Mouse (Mus musculus) forebrain, embryonic 13.5 days (tissue): ENCODE data around the gene Kank1. TPM values are rescaled to one million over a fixed set of nuclear protein-coding genes. Genes with fewer than 3 reads are reported as not detected.
"Not testable (repeated sequence)": the region's sequence is repeated elsewhere in the genome, so short reads cannot be mapped to it uniquely, and the experiment has no call there.

ENCODE experiments used
- ATAC-seq: fragments of 200-750 bp; cut with Nextera tagmentation; 2 replicates; pipeline ENCODE4 v1.8.0; 2017
- H3K27ac ChIP-seq: fragments of 300-500 bp; sonication (generic); 2 replicates; pipeline ENCODE4 v1.5.1; 2015; ENCODE audit warnings: inconsistent platforms, mild to moderate bottlenecking, moderate library complexity
- H3K27me3 ChIP-seq: fragments of 300-500 bp; sonication (generic); 2 replicates; pipeline ENCODE4 v1.6.1; 2015; ENCODE audit warnings: mild to moderate bottlenecking, inconsistent platforms
- H3K36me3 ChIP-seq: fragments of 300-500 bp; sonication (generic); 2 replicates; pipeline ENCODE4 v1.6.1; 2015; ENCODE audit warnings: mild to moderate bottlenecking, inconsistent platforms; ENCODE audit not compliant: poor library complexity, severe bottlenecking
- H3K4me1 ChIP-seq: fragments of 300-500 bp; sonication (generic); 2 replicates; pipeline ENCODE4 v1.6.1; 2015; ENCODE audit warnings: inconsistent platforms
- H3K4me2 ChIP-seq: fragments of 300-500 bp; sonication (generic); 2 replicates; pipeline ENCODE4 v1.6.1; 2015; ENCODE audit warnings: inconsistent platforms, mild to moderate bottlenecking, moderate library complexity
- H3K4me3 ChIP-seq: fragments of 300-500 bp; sonication (generic); 2 replicates; pipeline ENCODE4 v1.5.1; 2015; ENCODE audit warnings: mild to moderate bottlenecking, inconsistent platforms
- H3K9ac ChIP-seq: fragments of 300-500 bp; sonication (generic); 2 replicates; pipeline ENCODE4 v1.6.1; 2015; ENCODE audit warnings: mild to moderate bottlenecking, inconsistent platforms
- H3K9me3 ChIP-seq: fragments of 300-500 bp; sonication (generic); replicated peaks from 2 replicates; pipeline ENCODE4 v1.6.1; 2016; ENCODE audit warnings: inconsistent platforms
- WGBS: fragments of 180-500 bp; shearing (Covaris S2); methylation state at CpG from one replicate; pipeline ENCODE4 v1.1.7; 2015; 5-methylcytosine and 5-hydroxymethylcytosine counted together
- polyA plus RNA-seq: library from polyadenylated mRNA; unstranded; fragments of >200 nt; fragmentation: Nextera tagmentation; extraction: Ambion mirVana; gene quantifications from 2 replicates; pipeline ENCODE4 v1.2.1, GENCODE M21; 2015

Kank1 gene
- polyA plus RNA-seq, 1 experiment from 2014 or later, result 2.7 TPM

DNA sequence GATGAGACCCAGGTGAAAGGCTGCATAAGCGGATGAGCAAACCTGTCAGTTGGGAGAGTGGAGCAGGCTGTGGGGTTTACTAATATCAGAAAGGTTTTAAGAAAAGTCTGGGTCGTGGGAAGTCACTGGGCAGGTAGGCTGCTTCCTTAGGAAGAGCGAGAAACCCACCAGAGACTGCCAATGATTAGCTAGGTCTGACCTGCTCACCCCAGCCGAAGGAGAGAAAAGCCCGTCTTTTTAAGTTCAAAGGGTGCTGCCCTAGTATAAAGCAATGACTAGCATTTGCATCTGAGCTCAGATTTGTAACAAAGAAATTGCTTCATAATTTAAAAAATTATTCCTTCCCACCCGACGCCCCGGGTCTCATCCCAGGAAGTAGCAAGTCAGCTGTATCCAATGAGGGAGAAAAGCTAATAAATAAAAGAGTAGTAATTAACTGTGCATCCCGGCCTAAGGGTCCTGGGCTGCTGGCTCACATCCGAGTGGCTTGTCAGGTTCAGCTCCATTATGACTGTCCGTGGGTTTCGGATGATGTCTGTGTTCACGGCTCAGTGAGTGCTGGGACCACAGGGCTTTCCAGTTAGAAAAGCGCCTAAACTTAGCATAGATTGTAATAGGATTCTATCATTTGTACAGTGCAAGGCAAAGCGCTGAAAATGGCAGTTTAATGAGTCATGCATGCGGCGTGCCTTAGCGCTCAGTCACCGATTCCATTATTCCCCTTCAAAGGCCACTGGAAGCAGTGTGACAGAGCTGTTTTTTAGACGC, 225.0 kb downstream of the Kank1 start:
- Histone ChIP-seq H3K4me1 (peaks cover 13% of the 10 kb centered on the region; the same call in 1 of the 2 replicates), H3K4me2 (peak overlapping the region; percentile 24), H3K36me3 (no peaks in the 10 kb centered on the region), H3K27ac (no peak overlapping the region), H3K9ac (0 out of 2 replicates have a peak overlapping the region, but pooled peaks have one; percentile 6), H3K9me3 (0 out of 2 replicates have a peak, but pooled peaks cover 3% of the 10 kb centered on the region), H3K27me3 (no peaks in the 10 kb centered on the region), H3K4me3 (no peak overlapping the region)
- WGBS, result 41% methylated on average over 20 of the region's 20 CpGs
- ATAC-seq, result peak; percentile 82

DNA sequence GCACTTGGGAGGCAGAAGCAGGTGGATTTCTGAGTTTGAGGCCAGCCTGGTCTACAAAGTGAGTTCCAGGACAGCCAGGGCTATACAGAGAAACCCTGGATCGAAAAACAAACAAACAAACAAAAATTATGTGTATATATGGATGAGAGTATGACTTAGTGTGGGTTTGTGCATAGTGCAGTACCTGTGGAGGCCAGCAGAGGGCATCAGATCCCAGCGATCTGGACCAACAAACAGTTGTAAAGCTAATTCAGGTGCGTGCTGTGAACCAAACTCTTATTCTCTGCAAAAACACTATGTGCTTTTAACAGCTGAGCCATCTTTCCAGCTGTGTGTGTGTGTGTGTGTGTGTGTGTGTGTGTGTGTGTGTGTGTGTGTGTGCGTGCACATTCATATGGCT, 239.0 kb downstream of the Kank1 start:
- WGBS, result 62% methylated on average over 4 of the region's 4 CpGs
- not testable (repeated sequence) for H3K4me3 ChIP-seq, H3K9me3 ChIP-seq, H3K9ac ChIP-seq, H3K36me3 ChIP-seq, H3K4me2 ChIP-seq, H3K27ac ChIP-seq, H3K4me1 ChIP-seq, H3K27me3 ChIP-seq, ATAC-seq

DNA sequence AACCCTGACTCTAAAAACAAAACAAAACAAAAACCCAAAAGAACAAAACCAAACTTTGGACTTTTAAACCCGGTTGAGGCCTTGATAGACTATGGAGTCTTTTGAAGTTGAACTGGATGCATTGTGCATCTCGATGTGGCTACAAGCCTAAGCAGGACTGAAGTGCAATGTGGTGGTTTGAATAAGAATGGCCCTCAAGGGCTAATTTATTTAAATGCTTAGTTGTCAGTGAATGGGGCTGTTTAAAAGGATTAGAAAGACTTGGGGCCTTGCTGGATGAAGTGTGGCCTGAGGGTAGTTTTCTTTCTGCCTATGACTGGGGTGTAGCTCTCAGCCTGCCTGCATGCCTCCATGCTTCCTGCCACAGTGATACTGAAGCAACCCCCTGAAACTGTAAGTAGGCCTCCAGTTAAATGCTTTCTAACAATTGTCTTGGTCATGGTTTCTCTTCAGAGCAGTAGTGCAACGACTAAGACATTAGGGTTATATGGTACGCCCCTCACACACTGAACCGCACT, 242.4 kb downstream of the Kank1 start:
- Histone ChIP-seq H3K27me3 (no peaks in the 10 kb centered on the region), H3K27ac (no peak overlapping the region), H3K9ac (no peak overlapping the region), H3K36me3 (no peaks in the 10 kb centered on the region), H3K4me1 (no peaks in the 10 kb centered on the region), H3K4me2 (no peak overlapping the region), H3K4me3 (no peak overlapping the region), H3K9me3 (no peaks in the 10 kb centered on the region)
- 59% methylated on average over 5 of the region's 5 CpGs for WGBS
- no peak for ATAC-seq

DNA sequence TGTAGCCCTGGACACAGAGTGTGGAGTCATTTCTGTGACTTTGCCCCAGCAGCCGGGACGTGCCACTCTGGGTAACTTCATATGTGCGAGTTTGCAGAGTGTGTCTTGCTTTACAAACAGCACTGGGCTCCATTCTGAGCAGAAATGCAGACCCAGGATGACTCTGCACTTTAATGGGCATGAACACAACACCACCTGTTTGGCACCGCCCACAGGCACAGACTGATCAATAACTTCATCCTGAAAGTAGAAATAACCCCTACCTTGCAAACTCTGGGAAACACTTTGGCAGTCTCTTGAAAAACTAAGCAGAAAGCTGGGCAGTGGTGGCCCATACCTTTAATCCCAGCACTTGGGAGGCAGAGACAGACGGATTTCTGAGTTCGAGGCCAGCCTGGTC, 244.0 kb downstream of the Kank1 start:
- H3K4me3 ChIP-seq, result no peak overlapping the region
- H3K27me3 ChIP-seq, result peaks cover 2% of the 10 kb centered on the region
- H3K9me3 ChIP-seq, result no peaks in the 10 kb centered on the region
- no peaks in the 10 kb centered on the region for H3K4me1 ChIP-seq
- no peaks in the 10 kb centered on the region for H3K36me3 ChIP-seq
- no peak overlapping the region for H3K9ac ChIP-seq
- no peak for ATAC-seq
- H3K27ac ChIP-seq, result no peak overlapping the region
- 85% methylated on average over 6 of the region's 6 CpGs for WGBS
- H3K4me2 ChIP-seq, result no peak overlapping the region

Other genes with a start within 250 kb of the Kank1 start
- gene Dock8, start 237.4 kb upstream of the Kank1 start, polyA plus RNA-seq, result 0.29 and 0.54 TPM in 2 replicates